Mouse (Mus musculus) kidney, postnatal 36 days (tissue): ENCODE data around the gene Sdr39u1.

Experiments used
- DNase-seq, 2 experiments: peaks; one replicate each; pipeline ENCODE4 v3.0.0; 2021 to 2022; ENCODE audit warnings: mixed read lengths in 2 of 2

The Sdr39u1 gene

DNA sequence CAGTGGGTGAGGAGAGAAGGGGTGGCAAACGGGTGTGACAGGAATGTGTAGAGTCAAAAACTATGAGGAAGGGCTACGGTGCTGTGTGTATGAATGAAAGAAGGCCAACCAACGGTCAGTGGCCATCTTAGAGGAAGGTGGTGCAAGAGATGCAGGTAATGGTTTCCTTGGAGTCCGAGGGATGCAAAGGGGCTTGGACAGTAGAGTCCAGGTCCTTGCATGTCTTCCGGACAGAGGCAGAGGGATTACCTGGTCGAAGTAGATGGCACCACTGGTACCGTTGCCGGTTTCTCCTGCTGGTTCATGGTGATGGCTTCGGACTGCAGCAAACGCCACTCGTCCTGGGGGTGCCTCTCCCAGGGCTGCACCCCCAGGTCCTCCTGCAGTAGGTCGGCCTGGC is 16.4 kb downstream of the Sdr39u1 start:
- no peak for DNase-seq

DNA sequence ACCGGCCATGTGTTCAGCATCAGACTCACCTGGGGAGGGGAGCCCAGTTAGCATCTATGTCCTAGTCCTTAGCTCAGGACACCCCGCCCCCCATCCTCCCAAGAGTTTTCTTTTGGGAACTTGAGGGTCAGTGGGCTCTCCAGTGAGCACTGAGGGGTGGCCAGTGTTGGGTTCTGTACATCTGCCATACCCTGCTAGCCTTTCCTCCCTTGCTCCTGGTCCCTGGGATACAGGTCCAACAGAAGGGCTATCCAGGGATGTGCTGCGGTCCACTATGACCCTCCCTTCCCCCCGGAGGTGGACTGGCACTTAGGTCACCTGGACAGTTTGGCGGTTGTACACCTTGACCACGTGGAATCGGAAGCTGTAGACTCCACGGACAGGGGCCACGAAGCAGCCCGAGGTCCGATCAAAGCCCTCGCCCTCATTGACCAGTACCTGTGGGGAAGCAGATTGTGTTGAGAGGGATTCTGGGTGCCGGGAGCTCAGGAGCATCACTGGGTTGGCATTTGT is 16.9 kb downstream of the Sdr39u1 start:
- no peak for DNase-seq

DNA sequence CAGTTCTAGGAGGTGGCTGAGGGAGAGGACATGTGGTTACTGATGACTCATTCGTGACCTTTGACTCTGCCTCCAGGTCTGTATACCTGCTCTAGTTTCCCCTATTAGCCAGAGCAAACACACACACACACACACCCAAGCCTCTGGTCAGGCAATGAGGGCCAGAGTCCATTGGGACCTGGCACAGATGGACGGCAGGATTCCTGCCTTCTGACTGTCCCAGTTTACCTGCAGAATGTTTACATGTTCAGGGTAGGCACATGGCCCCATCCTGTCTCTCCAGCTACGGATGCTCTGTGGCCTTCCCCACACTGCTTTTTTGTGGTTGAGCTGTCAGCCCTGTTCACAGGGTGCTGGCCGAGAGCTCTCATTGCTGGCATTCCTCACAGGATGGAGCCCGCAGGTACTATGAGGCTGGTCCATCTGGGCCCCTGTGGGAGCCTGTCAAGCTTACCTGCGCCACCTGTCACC is 17.9 kb downstream of the Sdr39u1 start:
- DNase-seq, result peak; percentile 69 to 82

DNA sequence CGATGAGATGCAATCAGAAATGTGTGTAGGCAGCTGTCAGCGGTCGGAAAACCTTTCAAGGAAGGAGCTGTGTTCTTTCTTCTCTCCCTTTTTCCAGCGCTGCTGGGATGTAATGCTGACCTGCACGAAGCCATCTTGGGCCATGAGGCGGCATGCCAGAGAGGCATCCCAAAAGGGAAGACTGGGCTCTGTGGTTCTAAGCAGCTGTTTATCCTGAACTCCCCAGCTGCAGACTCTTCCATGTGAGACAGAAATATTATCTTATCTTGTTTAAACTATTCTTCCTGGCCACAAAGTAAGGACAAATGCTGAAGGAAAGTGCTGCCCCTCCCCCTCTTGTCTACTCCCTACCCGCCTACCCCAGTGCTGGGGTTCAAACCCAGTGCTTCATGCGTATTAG is 19.1 kb downstream of the Sdr39u1 start:
- DNase-seq, result no peak

DNA sequence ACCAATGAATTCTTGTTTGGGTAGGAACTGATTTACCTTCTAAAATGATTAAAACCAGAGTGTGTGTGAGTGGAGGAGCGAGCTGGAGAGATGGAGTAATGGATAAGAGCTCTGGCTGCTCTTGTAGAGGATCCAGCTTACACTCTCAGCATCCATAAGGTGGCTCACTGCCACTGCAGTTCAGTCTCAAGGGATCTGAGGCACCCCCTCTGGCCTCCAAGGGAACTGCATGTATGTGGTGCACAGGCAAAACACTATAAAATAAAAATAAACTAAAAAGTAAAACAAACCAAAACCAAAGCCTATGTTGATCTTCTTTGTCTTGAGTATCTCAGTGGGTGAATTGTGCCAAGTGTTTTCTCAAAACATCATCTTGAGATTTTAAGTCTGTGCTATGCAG is 20.5 kb downstream of the Sdr39u1 start:
- DNase-seq, result peak; percentile 88 to 93

DNA sequence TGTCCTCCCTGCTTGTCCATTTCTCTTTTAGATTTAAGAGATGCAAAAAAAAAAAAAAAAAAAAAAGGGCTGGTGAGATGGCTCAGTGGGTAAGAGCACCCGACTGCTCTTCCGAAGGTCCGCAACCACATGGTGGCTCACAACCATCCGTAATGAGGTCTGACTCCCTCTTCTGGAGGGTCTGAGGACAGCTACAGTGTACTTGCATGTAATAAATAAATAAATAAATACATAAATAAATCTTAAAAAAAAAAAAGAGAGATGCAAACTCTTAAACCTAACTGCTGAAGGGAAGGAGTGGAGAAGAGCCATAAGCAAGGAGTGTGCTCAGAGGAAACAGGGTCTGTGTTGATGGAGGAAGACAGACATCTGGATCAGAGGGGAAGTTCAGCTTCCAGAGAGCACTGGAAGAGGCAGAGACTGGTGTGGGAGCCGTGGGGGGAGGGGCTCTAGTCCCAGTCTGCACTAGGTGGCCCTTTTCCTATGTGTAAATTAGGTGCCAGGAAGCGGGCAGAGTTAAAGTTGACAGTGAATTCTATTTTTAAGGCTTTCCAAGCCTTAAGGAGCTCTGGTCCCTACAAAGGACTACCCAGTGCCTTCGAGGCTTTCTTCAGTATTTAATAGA is 21.7 kb downstream of the Sdr39u1 start:
- DNase-seq, result no peak

DNA sequence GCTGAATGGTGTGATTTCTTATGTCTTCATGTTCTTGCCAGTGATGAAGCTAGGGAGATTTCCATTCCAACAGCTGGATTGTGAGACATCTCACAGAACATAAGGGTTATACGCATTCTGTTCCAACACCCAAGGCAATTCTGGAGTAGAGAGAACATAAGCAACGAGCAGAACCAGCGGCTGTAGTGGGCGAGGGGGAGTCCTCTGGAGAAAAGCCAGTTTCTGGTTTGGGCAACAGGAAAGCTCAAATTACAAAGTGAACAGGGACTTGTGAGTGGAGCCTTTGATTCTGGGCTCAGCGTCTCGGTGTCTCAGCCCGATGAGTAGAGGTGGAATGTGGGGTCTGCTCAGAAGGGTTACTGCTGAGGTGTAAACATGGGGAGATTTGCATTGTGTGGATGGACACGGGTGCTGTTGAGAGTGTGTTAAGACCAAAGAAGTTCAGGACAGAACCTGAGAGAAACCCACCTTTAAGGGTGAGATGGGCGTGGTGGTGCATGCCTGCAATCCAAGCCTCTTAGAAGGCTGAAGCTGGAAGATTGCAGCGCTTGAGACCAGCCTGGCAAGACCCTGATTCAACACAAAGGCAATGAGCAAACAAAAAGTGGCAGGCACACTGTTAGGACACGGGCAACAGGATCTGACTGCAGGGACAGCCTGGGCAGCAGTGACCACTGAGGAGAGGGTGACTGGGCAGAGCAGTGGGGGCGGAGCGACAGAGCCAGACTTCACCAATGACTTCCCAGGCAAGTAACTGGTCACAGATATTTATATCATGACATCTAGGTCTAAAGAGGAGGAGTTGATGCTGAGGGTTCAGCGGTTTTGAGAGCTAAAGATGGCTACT is 22.4 kb downstream of the Sdr39u1 start:
- no peak for DNase-seq

DNA sequence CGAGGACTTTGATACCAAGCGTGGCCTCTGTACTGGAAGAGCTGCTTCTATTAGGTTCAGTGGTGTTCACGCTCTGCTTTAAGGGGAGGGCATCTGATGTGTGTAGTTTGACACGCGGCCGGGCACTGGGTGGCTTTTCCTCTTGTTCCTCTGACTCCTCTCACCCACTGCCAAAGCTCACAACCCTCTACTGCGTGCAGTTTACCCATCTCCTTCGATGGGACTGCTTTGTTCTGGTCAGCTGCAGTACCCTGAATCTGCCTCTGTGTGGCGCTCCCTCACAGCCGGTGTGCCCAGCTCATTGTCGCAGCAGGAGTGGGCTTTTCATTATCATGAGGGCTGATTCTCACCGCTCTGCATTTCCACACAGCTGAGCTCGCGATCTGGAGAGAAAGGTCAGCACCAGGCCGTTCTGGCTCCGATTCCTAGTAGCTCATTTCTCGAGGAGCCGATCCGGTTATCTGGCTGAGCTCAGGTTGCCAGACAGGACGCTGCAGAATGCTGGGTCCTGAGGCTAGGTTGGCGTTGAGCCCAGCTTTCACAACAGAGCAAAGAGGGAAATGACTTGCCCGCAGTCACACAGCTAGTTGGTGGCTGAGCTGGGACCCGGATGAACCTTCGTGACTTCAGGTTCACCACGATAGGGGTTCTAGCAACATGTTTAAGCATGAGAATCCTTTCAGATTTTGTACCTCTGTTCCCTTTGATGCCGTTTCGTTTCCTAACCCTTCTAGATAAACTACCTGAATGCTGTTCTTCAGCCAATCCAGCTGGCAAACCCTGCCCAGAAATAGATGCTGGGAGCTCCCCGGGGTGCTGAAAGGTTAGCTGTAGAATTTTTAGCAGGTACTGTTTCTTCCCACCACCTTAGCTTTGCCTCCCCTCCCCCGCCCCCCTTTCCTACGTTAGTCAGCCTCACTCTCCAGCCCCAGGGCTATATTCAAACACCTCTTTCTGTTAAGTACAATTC is 26.1 kb downstream of the Sdr39u1 start:
- peak; percentile 73 to 86 for DNase-seq

DNA sequence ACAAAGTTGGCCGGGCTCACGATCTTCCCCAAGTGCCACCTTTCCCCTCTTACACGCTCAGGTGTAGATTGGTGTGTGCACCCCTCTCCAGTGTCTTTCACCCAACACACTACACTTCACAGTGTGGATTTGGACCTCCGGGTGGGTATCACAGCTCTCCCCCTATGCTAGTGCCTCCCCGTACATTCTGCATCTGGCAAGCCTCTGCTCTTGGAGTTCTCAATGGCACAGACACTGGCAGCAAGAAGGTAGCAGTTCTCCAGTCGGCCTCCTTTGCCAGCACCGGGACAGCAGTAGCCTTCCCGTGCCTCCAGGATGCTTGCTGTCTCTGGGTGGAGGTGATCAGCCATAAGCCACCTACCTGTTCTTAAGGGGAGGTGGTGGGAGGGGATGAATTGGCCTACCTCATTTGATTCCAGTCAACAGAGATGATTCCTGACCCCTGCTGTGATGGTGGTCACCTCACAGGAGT is 26.8 kb downstream of the Sdr39u1 start:
- no peak for DNase-seq

DNA sequence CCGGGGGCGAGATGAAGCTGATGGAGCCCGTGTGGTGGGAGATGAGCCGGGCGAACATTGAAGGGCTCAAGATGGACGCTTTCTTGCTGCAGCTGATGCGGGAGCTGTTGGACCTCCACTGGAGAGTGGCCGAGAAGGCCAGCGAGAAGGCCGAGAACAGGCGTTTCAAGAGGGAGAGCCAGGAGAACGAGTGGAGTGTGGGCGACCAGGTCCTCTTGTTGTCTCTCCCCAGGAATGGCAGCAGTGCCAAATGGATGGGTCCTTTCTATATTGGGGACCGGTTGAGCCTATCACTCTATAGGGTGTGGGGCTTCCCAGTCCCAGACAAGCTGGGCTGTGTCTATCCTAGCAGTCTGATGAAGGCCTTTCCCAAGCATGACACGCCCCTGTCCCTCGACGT is 27.5 kb downstream of the Sdr39u1 start:
- DNase-seq, result no peak

DNA sequence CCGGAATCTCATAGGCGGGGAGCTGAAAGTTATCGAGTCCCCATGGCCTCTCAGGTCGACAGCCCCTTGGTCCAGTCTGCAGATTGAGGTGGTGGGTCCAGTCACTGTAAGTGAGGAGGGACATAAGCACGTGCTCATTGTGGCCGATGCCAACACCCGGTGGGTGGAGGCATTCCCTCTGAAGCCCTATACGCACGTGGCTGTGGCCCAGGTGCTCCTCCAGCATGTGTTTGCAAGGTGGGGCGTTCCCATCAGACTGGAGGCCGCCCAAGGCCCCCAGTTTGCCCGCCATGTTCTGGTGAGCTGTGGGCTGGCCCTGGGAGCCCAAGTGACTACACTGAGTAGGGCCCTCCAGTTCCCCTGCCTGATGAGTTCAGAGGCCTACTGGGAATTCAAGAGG is 28.1 kb downstream of the Sdr39u1 start:
- no peak for DNase-seq

DNA sequence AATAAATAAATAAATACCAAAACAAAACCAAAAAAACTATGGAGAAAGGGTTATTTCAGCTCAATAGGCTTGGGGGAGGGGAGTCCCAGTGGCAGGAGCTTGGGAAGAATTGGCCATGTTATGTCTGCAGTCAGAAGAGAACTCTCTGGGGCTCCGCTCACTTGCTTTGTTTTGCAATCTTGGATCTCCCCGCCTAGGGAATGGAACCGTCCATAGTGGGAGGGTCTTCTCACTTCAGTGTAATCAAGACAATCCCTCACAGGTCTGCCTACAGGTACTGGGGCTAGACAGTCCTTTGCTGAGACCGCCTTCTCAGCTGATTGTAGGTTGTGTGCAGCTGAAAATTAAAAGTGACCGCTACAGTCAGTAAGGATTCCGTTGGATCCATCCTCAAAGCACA is 30.6 kb downstream of the Sdr39u1 start:
- DNase-seq, result no peak

DNA sequence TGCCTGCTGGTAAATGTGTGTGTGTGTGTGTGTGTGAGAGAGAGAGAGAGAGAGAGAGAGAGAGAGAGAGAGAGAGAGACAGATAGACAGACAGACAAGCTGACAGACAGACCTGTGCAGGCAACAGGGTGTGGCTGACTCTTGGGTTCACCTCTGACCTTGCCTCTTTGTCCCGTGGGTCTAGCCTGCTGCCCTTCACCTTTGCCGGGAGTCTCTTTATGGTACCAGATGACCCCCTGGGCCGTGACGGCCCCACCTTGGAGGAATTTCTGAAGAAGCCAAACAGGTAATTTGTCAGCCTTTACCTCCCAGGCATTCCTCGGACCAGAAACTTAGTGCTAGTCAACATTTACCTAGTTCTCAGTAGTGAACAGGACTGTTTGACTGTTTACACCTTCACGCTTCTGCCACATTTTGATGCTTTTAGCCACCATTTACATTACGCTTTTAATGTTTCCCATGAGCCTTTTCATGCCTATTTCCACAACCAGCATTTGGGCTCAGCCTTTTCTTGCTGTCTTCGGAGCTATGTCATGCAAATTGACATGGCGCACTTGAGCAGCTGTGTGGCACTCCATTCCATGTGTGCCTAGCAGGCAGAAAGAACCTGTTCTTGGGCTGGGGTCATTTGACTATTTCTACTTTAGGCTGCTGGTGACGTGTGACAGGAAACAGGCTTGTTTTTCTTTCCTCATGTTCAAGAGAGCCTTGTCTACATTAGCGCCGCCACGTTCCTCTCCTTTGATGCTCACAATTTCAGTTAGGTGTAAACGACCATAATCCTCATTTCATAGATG is 31.7 kb downstream of the Sdr39u1 start:
- no peak for DNase-seq

DNA sequence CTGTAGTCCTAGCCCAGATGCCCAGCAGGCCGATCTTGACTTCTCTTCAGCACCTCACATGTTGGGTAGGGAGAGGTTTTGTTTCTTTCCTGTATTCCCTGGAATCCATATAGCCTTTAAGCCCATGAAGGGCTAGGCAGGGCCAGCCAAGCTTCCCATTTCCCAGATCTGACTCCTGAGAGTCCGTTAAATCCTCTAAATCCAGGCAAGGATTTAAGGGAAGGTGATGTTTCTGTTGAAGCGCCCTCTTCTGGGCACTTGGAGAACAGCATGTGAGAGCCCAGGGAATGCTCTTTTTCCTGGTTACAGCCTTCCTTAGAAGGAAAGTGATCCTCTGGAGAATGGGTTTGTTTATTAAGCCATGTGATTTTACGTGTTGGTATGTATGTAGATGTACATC is 33.1 kb downstream of the Sdr39u1 start:
- DNase-seq, result peak; percentile 39 to 83

DNA sequence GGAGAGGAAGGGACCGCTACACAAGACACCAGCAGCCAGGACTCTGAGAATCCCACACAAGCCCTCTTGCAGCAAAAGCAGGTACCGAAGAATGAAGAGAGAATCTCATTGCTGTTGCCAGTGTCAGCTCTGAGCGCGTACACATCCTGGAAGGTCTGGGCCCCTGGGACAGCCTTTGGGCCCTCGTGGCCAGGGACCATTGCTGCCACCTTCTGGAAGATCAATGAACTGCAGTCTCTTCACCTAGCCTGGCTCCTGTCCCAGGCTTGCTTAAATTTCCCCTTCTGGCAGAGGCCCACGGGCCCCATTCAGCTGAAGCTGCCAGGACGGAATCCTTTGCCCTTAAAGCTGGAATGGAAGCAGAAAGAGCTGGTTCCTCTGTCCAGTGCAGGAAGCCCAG is 36.3 kb downstream of the Sdr39u1 start:
- peak; percentile 74 to 88 for DNase-seq

DNA sequence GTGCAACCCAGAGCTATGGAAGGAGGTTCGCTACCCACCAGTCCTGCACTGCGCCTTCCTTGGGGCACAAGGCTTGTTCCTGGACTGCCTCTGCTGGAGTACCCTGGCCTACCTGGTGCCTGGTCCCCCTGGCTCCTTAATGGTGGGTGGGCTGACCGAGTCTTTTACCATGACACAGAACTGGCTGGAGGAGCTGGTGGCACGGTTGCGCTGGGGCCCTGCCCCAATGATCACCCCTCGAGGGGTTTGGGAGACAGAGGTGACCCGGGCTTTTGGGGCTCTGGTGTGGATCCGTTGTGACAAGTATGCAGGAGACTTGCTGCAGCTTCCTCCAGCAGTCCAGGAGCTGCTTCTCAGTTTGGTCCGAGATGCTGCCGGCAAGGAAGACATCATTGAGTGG is 37.1 kb downstream of the Sdr39u1 start:
- no peak for DNase-seq

DNA sequence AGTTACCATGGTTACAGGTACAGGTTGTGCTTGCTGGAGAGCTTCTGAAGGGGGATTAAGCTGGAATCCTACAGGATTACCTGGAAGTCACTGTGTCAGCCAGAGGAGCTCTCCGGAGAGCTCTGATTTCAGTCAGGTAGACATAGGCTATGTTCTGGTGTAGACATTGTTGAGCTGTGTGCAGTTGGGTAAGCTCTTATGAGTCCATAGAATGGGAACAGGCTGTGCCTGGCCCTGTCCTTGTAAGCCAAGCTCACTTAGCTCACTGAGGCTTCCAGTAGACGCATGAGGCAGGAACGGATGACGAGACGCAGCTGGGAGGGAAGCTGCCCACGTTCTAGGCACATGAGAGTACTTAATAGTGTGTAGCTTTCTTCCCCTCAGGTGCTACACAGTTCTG is 37.9 kb downstream of the Sdr39u1 start:
- no peak for DNase-seq

DNA sequence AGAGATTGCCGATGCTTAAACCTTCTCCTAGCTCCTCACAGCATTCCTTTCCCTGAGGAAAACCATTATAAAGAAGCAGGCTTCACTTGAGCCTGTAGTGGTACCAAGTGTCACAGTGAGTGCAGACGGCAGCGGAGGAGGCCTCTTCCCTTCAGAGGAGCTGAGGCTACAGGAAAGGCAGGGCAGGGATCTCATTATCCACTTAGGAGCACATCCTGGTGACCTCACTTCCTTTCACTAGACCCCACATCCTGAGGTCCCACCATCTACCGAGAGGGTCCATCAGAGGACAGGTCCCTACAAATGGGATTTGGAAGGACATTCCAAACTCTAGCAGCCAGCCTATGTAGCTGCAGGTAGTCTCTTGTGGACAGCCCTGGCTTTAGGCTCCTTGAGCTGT is 42.5 kb downstream of the Sdr39u1 start:
- DNase-seq, result no peak

DNA sequence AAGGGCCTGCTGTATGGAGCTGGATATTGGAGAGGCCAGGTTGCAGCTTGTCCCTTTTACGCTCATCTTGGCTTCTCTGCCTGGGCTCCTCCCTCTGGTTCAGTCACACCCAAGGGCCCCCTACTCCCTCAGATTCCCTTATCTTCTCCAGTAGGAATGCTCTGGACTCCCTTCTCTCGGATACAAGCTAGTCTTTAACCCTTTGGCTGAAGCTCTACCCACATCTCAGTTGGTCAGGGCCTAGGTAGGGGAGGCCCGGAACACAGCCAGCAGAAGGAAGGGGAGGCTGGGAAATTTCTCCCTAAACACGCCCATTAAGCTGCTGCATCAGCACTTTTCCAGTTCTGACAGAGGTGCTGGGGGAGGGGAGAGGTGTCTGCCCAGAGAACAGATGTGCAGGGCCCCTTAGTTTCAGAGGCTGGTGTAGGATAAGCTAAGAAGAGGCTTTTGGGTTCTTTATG is 45.0 kb downstream of the Sdr39u1 start:
- peak; percentile 56 to 62 for DNase-seq

DNA sequence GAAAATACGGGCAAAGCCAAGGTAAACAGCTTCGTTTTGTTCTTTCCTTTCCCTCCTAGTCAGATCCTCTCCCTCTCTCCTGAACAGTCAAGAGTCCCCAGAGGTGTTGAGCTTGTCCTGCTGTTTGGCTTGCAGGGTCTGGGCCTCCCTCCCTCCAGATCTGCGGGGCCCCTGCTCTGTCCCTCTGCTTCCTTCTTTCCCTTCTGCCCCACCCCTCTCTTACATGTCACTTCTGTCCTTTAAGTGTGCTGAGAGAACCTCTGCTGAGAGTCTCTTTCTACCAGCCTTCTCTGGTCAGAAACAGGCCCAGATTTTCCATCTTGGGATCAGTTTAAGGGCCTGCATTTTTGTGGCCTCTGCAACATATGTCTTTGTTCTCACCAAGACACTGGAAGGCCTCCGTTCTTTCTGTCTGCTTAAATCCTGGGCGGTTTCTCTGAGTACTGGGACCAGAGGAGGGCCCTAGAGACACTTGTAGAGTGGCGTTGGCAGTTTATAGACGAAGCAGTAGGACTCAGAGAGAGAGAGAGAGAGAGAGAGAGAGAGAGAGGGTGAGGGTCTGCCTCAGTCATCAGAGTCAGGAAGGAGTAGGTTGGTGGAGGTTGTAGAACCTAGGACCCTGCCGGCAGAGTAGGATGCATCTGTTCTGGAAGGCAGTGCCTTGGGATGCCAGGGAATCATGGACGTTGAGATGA is 45.5 kb downstream of the Sdr39u1 start:
- no peak for DNase-seq

DNA sequence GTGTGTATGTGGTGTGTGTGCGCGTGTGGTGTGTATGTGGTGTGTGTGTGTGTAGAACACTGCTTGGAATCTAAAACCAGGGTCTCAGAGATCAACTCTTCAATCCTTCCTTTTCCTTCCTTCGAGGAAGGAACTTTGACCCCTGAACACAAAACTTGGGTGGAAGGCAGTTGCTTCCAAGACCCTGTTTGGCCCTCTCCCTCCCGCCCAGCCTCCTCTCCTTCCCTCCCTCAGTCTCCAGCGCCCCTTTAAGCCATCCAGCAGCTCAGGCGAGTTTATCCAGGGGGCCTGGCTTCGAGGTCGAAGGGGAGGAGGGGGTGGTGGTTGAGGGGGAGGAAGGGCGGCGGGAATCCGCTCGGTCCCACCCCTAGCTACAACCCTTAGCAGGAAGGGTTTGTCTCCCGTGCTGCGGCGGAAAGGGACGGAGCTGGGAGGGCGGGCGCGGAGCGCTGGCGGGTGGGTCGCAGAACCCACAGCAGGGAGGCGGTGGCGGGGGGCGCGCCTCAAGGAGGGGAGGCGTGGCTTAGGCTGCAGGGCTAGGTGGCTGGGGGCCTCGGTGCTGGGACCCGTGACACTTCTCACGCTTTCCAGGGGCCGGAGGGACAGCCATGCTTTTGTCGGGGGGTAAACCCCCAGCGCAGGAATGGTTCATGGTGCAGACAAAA is 46.3 kb downstream of the Sdr39u1 start, which contains the start of gene Nynrin:
Gene Nynrin, plus strand, starts transcription at position 390 of the 665 bp plus-strand sequence.
- peak; percentile 64 to 77 for DNase-seq
